8 mouse cellular contexts compared by ENCODE assay signal in genomic region chr3:98025521-98025920, GRCm38 (mm10). TPM values are rescaled to one million over a fixed set of nuclear protein-coding genes. Genes with fewer than 3 reads are reported as not detected.
A peak's percentile ranks its signal among the peaks of the same experiment; 100 is the strongest.
DNase-seq lines count a peak whose midpoint lies in the region; ATAC-seq and TF ChIP-seq lines count a peak whose summit lies in the region.

No protein-coding gene starts in this region.

- TF ChIP-seq POLR2A in liver, adult 2 months (IDR thresholded peaks at IDR 0.05; ENCODE audit: extremely low read depth, insufficient read depth, low read length) = no peak

- no peak overlapping the region for H3K9ac ChIP-seq in liver, adult 2 months (ENCODE audit: low read depth, low read length)
- H3K9ac ChIP-seq in embryonic facial prominence, embryonic 13.5 days = no peak overlapping the region
- no peak overlapping the region for H3K9ac ChIP-seq in hindbrain, embryonic 14.5 days

- H3K9me3 ChIP-seq in embryonic facial prominence, embryonic 13.5 days = no peaks in the 10 kb centered on the region
- H3K9me3 ChIP-seq in hindbrain, embryonic 14.5 days (ENCODE audit: control insufficient read depth, low read length) = no peaks in the 10 kb centered on the region

- peaks cover 36% of the 10 kb centered on the region for H3K4me1 ChIP-seq in liver, adult 2 months (ENCODE audit: control insufficient read depth, insufficient read depth, low read length)
- peaks cover 67% of the 10 kb centered on the region for H3K4me1 ChIP-seq in embryonic facial prominence, embryonic 13.5 days
- peaks cover 38% of the 10 kb centered on the region for H3K4me1 ChIP-seq in hindbrain, embryonic 14.5 days (replicated peaks; ENCODE audit: control insufficient read depth, insufficient read depth, low read length)

- WGBS in liver, adult 2 months = 34% methylated on average over 14 of the region's 14 CpGs
- 42% methylated on average over 14 of the region's 14 CpGs for WGBS in embryonic facial prominence, embryonic 13.5 days
- 30% methylated on average over 14 of the region's 14 CpGs for WGBS in hindbrain, embryonic 14.5 days

- DNase-seq in liver, adult 2 months (ENCODE audit: extremely low read depth, low read depth, low spot score) = no peak
- DNase-seq in liver = no peak
- no peak for DNase-seq in hindbrain, embryonic 14.5 days (ENCODE audit: low spot score)
- no peak for DNase-seq in adrenal gland, postnatal 25 days
- DNase-seq in layer of hippocampus, adult 11-12 months (ENCODE audit: low spot score) = no peak
- DNase-seq in spleen, adult 12 weeks (ENCODE audit: low spot score) = no peak

- H3K27ac ChIP-seq in liver, adult 2 months (replicated peaks; ENCODE audit: insufficient read depth, low read depth, low read length) = peak overlapping the region; percentile 39
- no peak overlapping the region; the same call in 1 of the 2 replicates for H3K27ac ChIP-seq in embryonic facial prominence, embryonic 13.5 days
- H3K27ac ChIP-seq in hindbrain, embryonic 14.5 days = peak overlapping the region; percentile 33

- no peaks in the 10 kb centered on the region for H3K36me3 ChIP-seq in liver, adult 2 months (ENCODE audit: control insufficient read depth, insufficient read depth, low read length)
- H3K36me3 ChIP-seq in embryonic facial prominence, embryonic 13.5 days = no peaks in the 10 kb centered on the region
- no peaks in the 10 kb centered on the region for H3K36me3 ChIP-seq in hindbrain, embryonic 14.5 days (replicated peaks; ENCODE audit: control insufficient read depth, insufficient read depth)

- H3K4me2 ChIP-seq in embryonic facial prominence, embryonic 13.5 days = peak overlapping the region; percentile 56; the same call in 1 of the 2 replicates
- 0 out of 2 replicates have a peak overlapping the region, but pooled peaks have one; percentile 42 for H3K4me2 ChIP-seq in hindbrain, embryonic 14.5 days (replicated peaks)

- TF ChIP-seq CTCF in liver, adult 2 months (IDR thresholded peaks at IDR 0.05; ENCODE audit: low read depth, low read length) = no peak

- ATAC-seq in embryonic facial prominence, embryonic 13.5 days (ENCODE audit: insufficient number of reproducible peaks, insufficient read depth, low FRiP score, low TSS enrichment, low read depth) = no peak
- no peak for ATAC-seq in hindbrain, embryonic 14.5 days (ENCODE audit: low FRiP score)
- peak; percentile 52 for ATAC-seq in megakaryocyte progenitor cell, adult 5-6 weeks (replicated peaks; ENCODE audit: poor library complexity)

- no peak overlapping the region for H3K4me3 ChIP-seq in liver, adult 2 months (ENCODE audit: insufficient read depth, low read depth, low read length)
- no peak overlapping the region for H3K4me3 ChIP-seq in embryonic facial prominence, embryonic 13.5 days
- no peak overlapping the region for H3K4me3 ChIP-seq in hindbrain, embryonic 14.5 days (replicated peaks; ENCODE audit: low read length)

- peaks cover 36% of the 10 kb centered on the region for H3K79me2 ChIP-seq in liver, adult 2 months (ENCODE audit: control insufficient read depth, insufficient read depth, low read length)

- no peaks in the 10 kb centered on the region for H3K27me3 ChIP-seq in liver, adult 2 months (ENCODE audit: control insufficient read depth, insufficient read depth, low read length)
- no peaks in the 10 kb centered on the region for H3K27me3 ChIP-seq in embryonic facial prominence, embryonic 13.5 days
- no peaks in the 10 kb centered on the region for H3K27me3 ChIP-seq in hindbrain, embryonic 14.5 days (ENCODE audit: control insufficient read depth, insufficient read depth, low read length)

RNA-seq across cellular contexts. Expression of gene Notch2, which starts 12.2 kb away (rescaled TPM):
- 16.0 and 27.0 TPM in 2 replicates for total RNA-seq in liver, adult 2 months (2014; rRNA removed)
- polyA plus RNA-seq in liver, adult 2 months (2012; rRNA removed) = 12.1 and 12.5 TPM in 2 replicates
- 35.4 and 37.8 TPM in 2 replicates for polyA plus RNA-seq in embryonic facial prominence, embryonic 13.5 days (2015; fragmentation: Nextera tagmentation; extraction: Ambion mirVana)
- 14.8 and 15.2 TPM in 2 replicates for polyA plus RNA-seq in hindbrain, embryonic 14.5 days (2014; fragmentation: Nextera tagmentation; extraction: Ambion mirVana)
- 23.5 and 23.6 TPM in 2 replicates for total RNA-seq in megakaryocyte progenitor cell, adult 5-6 weeks (2015)
- 20.9 and 21.8 TPM in 2 replicates for total RNA-seq in megakaryocyte progenitor cell, adult 5-6 weeks (2017)
- total RNA-seq in adrenal gland, postnatal 25 days (2021) = 52.3 and 80.9 TPM in 2 replicates
